Mouse (Mus musculus): ENCODE data around the gene Kcnip1.

GRCm38 (mm10) chr11:33934286-33934685 lies 58.7 kb downstream of the Kcnip1 start:
- TF ChIP-seq POLR2A (IDR thresholded peaks at IDR 0.05; ENCODE audit: extremely low read depth, insufficient read depth, low read length) = no peak
- peak; percentile 43 for TF ChIP-seq CTCF (IDR thresholded peaks at IDR 0.05; ENCODE audit: low read depth, low read length)
